Mouse (Mus musculus) olfactory bulb, adult 2 months (tissue): Measurements from ENCODE around the gene 4931428F04Rik.

Experiments
- CTCF ChIP-seq: fragments of 200-500 bp; IDR thresholded peaks from 2 replicates; pipeline ENCODE4 v1.5.1; 2012; ENCODE audit warnings: low read depth, mild to moderate bottlenecking, low read length, moderate library complexity; ENCODE audit not compliant: insufficient read depth
- POLR2A ChIP-seq: fragments of 200-500 bp; IDR thresholded peaks from 2 replicates; pipeline ENCODE4 v1.6.1; 2012; ENCODE audit warnings: mild to moderate bottlenecking, low read depth, low read length, moderate library complexity; ENCODE audit not compliant: insufficient read depth

DNA sequence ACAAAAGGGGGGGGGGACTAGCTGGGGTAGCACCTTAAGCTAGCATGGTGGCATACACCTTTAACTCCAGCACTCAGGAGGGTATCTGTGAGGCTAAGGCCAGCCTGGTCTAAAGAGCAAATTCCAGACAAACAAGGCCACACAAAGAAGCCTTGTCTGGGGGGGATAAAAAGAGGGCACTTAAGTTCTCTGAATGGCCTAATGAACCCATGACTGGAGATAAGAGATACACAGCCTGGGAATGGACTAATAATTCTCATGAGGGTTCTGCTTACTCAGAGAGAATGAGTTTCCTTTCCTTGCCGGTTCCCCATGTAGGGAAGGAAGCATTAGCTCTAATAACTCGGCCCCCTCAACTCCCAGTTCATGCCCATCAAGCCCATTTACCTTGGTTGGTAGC lies 42.9 kb upstream of the 4931428F04Rik start:
- TF ChIP-seq CTCF, result no peak
- no peak for TF ChIP-seq POLR2A
